Mouse (Mus musculus): ENCODE measurements around the gene Tmco2. TPM values are rescaled to one million over a fixed set of nuclear protein-coding genes. Genes with fewer than 3 reads are reported as not detected.
"Not testable (repeated sequence)": the region's sequence is repeated elsewhere in the genome, so short reads cannot be mapped to it uniquely, and the experiment has no call there.

Tmco2 gene
- polyA plus RNA-seq, 1 experiment from 2014 or later: not detected

DNA sequence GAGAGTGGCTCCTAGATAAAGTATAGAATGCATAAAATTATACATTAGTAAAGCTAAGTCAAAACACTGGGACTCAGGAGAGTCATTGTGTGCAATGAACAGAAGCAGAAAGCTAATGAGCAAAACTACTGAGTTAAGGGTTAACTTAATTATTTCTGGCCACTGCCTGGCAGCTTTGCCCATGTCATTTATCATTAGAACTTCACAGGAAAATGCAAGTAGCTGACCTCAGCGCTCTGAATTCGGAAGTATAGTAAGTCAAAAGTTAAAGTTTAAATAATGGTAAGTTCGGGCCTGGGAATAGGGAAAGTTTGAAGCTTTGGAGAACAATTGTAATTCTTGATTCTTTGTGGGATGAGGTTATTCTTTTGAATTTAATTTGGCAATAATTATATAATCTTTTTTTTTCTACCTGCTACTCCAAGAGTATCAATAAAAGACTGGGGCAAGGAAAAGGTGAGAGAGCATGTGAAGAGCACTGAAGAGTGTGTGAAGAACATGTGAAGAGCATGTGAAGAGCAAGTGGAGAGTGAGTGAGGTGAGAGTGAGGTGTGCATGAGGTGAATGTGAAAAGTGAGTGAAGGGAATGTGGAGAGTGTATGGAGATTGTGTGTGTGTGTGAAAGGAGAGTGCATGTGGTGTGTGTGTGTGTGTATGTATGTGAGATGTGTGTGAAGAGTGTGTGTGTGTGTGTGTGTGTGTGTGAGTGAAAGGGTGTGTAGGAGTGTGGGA lies 30.9 kb downstream of the Tmco2 start:
- H3K9me3 ChIP-seq (ENCODE audit: control insufficient read depth, low read length): no peaks in the 10 kb centered on the region
- H3K4me3 ChIP-seq (ENCODE audit: control insufficient read depth in 1 of 2, insufficient read depth in 1 of 2, low read depth in 1 of 2, low read length in 2 of 2): no peak overlapping the region
- H3K4me2 ChIP-seq (ENCODE audit: low read length): no peak overlapping the region
- WGBS: 74% methylated on average over 3 of the region's 3 CpGs
- H3K9ac ChIP-seq (ENCODE audit: low read length): no peak overlapping the region
- no peak overlapping the region for H3K27ac ChIP-seq (replicated peaks in 1 of 2; ENCODE audit: control insufficient read depth in 1 of 2, insufficient read depth in 1 of 2, low read depth in 2 of 2, low read length in 2 of 2)
- H3K36me3 ChIP-seq (ENCODE audit: control insufficient read depth, insufficient read depth, low read length): peaks cover 88% of the 10 kb centered on the region
- H3K27me3 ChIP-seq (ENCODE audit: control insufficient read depth, insufficient read depth, low read length): no peaks in the 10 kb centered on the region
- no peak for ATAC-seq (ENCODE audit: insufficient number of reproducible peaks, insufficient read depth, low FRiP score, low read depth)
- no peaks in the 10 kb centered on the region for H3K4me1 ChIP-seq (ENCODE audit: control insufficient read depth in 2 of 2, insufficient read depth in 2 of 2, low read length in 2 of 2)

DNA sequence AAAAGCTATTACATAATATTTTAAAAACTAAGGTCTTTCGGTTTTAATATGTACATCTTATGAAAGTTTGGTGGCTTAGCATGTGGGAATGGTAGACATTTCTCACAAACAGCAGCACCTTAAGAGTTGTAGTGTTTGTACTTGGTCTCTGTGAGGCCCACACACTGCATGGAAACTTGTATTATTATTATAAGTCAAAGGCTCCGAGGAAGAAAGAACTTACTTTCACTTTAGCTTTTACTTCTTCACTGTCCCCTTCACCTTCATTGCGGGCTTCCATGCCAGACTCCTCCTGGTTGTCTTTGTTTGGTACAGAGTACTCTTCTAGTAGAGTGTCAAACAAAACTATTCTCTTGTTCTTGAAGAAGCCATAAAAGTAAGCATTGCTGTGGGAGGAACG lies 34.8 kb downstream of the Tmco2 start:
- 90% methylated on average over 4 of the region's 4 CpGs for WGBS
- Histone ChIP-seq H3K9ac (ENCODE audit: low read length) (no peak overlapping the region), H3K36me3 (ENCODE audit: control insufficient read depth, insufficient read depth, low read length) (peaks cover 64% of the 10 kb centered on the region), H3K27ac (replicated peaks in 1 of 2; ENCODE audit: control insufficient read depth in 1 of 2, insufficient read depth in 1 of 2, low read depth in 2 of 2, low read length in 2 of 2) (no peak overlapping the region), H3K4me3 (ENCODE audit: control insufficient read depth in 1 of 2, insufficient read depth in 1 of 2, low read depth in 1 of 2, low read length in 2 of 2) (no peak overlapping the region), H3K4me2 (ENCODE audit: low read length) (no peak overlapping the region), H3K27me3 (ENCODE audit: control insufficient read depth, insufficient read depth, low read length) (no peaks in the 10 kb centered on the region), H3K9me3 (ENCODE audit: control insufficient read depth, low read length) (no peaks in the 10 kb centered on the region), H3K4me1 (ENCODE audit: control insufficient read depth in 2 of 2, insufficient read depth in 2 of 2, low read length in 2 of 2) (no peaks in the 10 kb centered on the region)
- no peak for ATAC-seq (ENCODE audit: insufficient number of reproducible peaks, insufficient read depth, low FRiP score, low read depth)

DNA sequence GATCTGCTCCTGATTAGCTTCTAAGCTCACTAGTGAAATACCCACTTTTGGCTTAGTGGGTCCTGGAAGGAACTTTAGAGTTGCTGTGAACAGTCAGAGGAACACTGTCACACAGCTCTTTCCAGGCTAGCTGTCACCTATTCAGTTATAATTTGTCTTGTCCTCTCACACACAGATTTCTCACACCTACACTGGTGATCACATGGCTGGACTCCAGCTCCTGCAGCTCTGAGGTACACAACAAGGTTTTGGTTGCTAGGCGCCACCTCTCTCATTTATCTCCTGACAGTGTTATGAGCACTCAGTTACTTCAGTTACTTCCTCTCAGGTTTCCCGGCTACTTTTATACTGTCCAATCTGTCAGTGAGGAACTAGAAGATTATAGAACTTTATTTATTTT lies 43.7 kb downstream of the Tmco2 start:
- H3K27ac ChIP-seq (replicated peaks in 1 of 2; ENCODE audit: control insufficient read depth in 1 of 2, insufficient read depth in 1 of 2, low read depth in 2 of 2, low read length in 2 of 2): no peak overlapping the region
- no peaks in the 10 kb centered on the region for H3K9me3 ChIP-seq (ENCODE audit: control insufficient read depth, low read length)
- no peaks in the 10 kb centered on the region for H3K27me3 ChIP-seq (ENCODE audit: control insufficient read depth, insufficient read depth, low read length)
- no peak overlapping the region for H3K4me3 ChIP-seq (ENCODE audit: control insufficient read depth in 1 of 2, insufficient read depth in 1 of 2, low read depth in 1 of 2, low read length in 2 of 2)
- no peak for ATAC-seq (ENCODE audit: insufficient number of reproducible peaks, insufficient read depth, low FRiP score, low read depth)
- H3K36me3 ChIP-seq (ENCODE audit: control insufficient read depth, insufficient read depth, low read length): peaks cover 65% of the 10 kb centered on the region
- H3K4me2 ChIP-seq (ENCODE audit: low read length): no peak overlapping the region
- no peaks in the 10 kb centered on the region for H3K4me1 ChIP-seq (ENCODE audit: control insufficient read depth in 2 of 2, insufficient read depth in 2 of 2, low read length in 2 of 2)
- WGBS: 50% methylated on average over 2 of the region's 2 CpGs
- H3K9ac ChIP-seq (ENCODE audit: low read length): no peak overlapping the region

DNA sequence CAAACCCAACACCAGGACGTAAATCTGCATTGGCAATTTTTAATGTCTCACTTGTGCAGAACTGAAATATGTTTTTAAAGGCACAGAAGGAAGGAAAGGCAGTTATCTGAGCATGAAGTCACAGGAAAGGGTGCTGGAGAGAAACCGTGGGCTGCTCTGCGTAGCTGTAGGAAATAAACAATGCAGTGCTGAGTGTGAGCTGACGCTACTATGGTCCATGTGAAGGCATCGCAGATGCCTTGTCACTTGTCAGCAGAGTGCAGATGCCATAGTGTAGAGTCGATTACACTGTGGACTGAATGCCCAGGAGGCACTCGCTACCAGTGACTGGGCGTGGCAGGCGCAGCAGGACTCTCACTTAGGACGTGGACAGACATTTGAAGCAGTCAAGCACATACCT lies 49.8 kb downstream of the Tmco2 start:
- H3K9me3 ChIP-seq (ENCODE audit: control insufficient read depth, low read length); H3K27me3 ChIP-seq (ENCODE audit: control insufficient read depth, insufficient read depth, low read length); H3K9ac ChIP-seq (ENCODE audit: low read length); H3K4me3 ChIP-seq (ENCODE audit: control insufficient read depth in 1 of 2, insufficient read depth in 1 of 2, low read depth in 1 of 2, low read length in 2 of 2); H3K4me1 ChIP-seq (ENCODE audit: control insufficient read depth in 2 of 2, insufficient read depth in 2 of 2, low read length in 2 of 2); ATAC-seq (ENCODE audit: insufficient number of reproducible peaks, insufficient read depth, low FRiP score, low read depth); H3K27ac ChIP-seq (replicated peaks in 1 of 2; ENCODE audit: control insufficient read depth in 1 of 2, insufficient read depth in 1 of 2, low read depth in 2 of 2, low read length in 2 of 2); H3K4me2 ChIP-seq (ENCODE audit: low read length): not testable (repeated sequence)
- peaks cover 42% of the 10 kb centered on the region for H3K36me3 ChIP-seq (ENCODE audit: control insufficient read depth, insufficient read depth, low read length)
- 54% methylated on average over 10 of the region's 10 CpGs for WGBS

DNA sequence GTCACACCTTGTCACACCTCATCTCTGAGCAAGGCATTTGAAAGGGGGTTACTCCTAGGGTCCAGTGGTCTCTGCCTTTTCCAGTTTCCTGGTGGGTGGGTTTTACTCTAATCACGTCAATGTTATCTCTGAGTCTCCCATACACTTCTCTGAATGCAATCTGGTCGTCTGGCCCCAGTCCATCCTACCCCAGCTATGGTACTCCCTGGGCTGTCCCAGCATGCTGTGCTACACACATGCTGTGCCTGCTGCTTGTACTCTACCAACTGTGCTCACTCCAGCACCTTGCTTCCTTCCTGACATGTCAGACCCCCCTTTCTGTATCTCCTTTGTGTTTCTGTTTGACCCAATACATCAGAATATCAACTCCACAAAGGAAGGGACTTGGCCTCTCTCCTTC lies 52.0 kb downstream of the Tmco2 start:
- Histone ChIP-seq H3K36me3 (ENCODE audit: control insufficient read depth, insufficient read depth, low read length) (peaks cover 27% of the 10 kb centered on the region), H3K9me3 (ENCODE audit: control insufficient read depth, low read length) (no peaks in the 10 kb centered on the region), H3K4me2 (ENCODE audit: low read length) (no peak overlapping the region), H3K4me1 (ENCODE audit: control insufficient read depth in 2 of 2, insufficient read depth in 2 of 2, low read length in 2 of 2) (peaks cover 6 to 10% of the 10 kb centered on the region in 2 experiments), H3K27ac (replicated peaks in 1 of 2; ENCODE audit: control insufficient read depth in 1 of 2, insufficient read depth in 1 of 2, low read depth in 2 of 2, low read length in 2 of 2) (no peak overlapping the region), H3K27me3 (ENCODE audit: control insufficient read depth, insufficient read depth, low read length) (peaks cover 9% of the 10 kb centered on the region), H3K9ac (ENCODE audit: low read length) (no peak overlapping the region), H3K4me3 (ENCODE audit: control insufficient read depth in 1 of 2, insufficient read depth in 1 of 2, low read depth in 1 of 2, low read length in 2 of 2) (no peak overlapping the region)
- 43% methylated on average over 2 of the region's 2 CpGs for WGBS
- ATAC-seq (ENCODE audit: insufficient number of reproducible peaks, insufficient read depth, low FRiP score, low read depth): no peak

DNA sequence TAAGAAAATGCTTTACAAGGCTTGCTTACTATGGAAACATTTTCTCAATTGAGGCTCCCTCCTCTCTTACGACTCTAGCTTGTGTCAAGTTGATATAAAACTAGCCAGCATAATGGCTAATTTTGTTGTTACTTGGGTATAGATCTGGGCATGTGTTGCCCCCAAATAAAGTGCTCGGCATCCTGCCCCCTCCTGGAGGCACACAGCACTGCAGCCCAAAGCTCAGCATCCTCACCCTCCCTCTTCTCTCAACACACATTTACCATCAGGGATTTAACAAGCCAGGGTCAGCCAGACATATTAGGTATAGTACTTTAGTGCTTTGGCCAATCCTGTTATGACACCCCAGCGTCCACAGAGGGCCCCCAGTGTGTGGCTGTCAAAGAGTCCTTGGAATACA lies 52.7 kb downstream of the Tmco2 start:
- no peak overlapping the region for H3K9ac ChIP-seq (ENCODE audit: low read length)
- no peak overlapping the region for H3K27ac ChIP-seq (replicated peaks in 1 of 2; ENCODE audit: control insufficient read depth in 1 of 2, insufficient read depth in 1 of 2, low read depth in 2 of 2, low read length in 2 of 2)
- peaks cover 9% of the 10 kb centered on the region for H3K27me3 ChIP-seq (ENCODE audit: control insufficient read depth, insufficient read depth, low read length)
- H3K4me1 ChIP-seq (ENCODE audit: control insufficient read depth in 2 of 2, insufficient read depth in 2 of 2, low read length in 2 of 2): peaks cover 9 to 11% of the 10 kb centered on the region in 2 experiments
- 49% methylated on average over 3 of the region's 3 CpGs for WGBS
- H3K4me2 ChIP-seq (ENCODE audit: low read length): no peak overlapping the region
- no peaks in the 10 kb centered on the region for H3K9me3 ChIP-seq (ENCODE audit: control insufficient read depth, low read length)
- no peak overlapping the region for H3K4me3 ChIP-seq (ENCODE audit: control insufficient read depth in 1 of 2, insufficient read depth in 1 of 2, low read depth in 1 of 2, low read length in 2 of 2)
- peaks cover 23% of the 10 kb centered on the region for H3K36me3 ChIP-seq (ENCODE audit: control insufficient read depth, insufficient read depth, low read length)
- no peak for ATAC-seq (ENCODE audit: insufficient number of reproducible peaks, insufficient read depth, low FRiP score, low read depth)

Other genes with a start within 250 kb of the Tmco2 start
- 8.1 and 10.8 TPM in 2 replicates for gene Exo5, start 184.2 kb downstream of the Tmco2 start, polyA plus RNA-seq (2014; fragmentation: Nextera tagmentation; extraction: Ambion mirVana)
- gene Zfp69, start 157.5 kb downstream of the Tmco2 start, polyA plus RNA-seq (2014; fragmentation: Nextera tagmentation; extraction: Ambion mirVana): 13.5 and 14.3 TPM in 2 replicates
- gene Smap2, start 92.0 kb downstream of the Tmco2 start, polyA plus RNA-seq (2014; fragmentation: Nextera tagmentation; extraction: Ambion mirVana): 13.7 and 14.8 TPM in 2 replicates
- 6.3 and 6.5 TPM in 2 replicates for gene Col9a2, start 69.8 kb downstream of the Tmco2 start, polyA plus RNA-seq (2014; fragmentation: Nextera tagmentation; extraction: Ambion mirVana)
- 20.5 and 20.8 TPM in 2 replicates for gene Zmpste24, start 11.0 kb downstream of the Tmco2 start, polyA plus RNA-seq (2014; fragmentation: Nextera tagmentation; extraction: Ambion mirVana)
- gene Rlf, start 105.9 kb upstream of the Tmco2 start, polyA plus RNA-seq (2014; fragmentation: Nextera tagmentation; extraction: Ambion mirVana): 18.3 and 18.5 TPM in 2 replicates
- gene Gm12888, start 215.7 kb upstream of the Tmco2 start, polyA plus RNA-seq (2014; fragmentation: Nextera tagmentation; extraction: Ambion mirVana): not detected in 2 replicates